Mouse (Mus musculus) liver, embryonic 14.5 days (tissue): Measurements from ENCODE around the gene Serpinf1.

Experiments
- CTCF ChIP-seq: IDR thresholded peaks from 2 replicates; pipeline ENCODE4 v1.5.1; 2016; ENCODE audit warnings: antibody characterized with exemption, low read depth, control low read depth
- EP300 ChIP-seq: IDR thresholded peaks from 2 replicates; pipeline ENCODE4 v1.6.1; 2016; ENCODE audit warnings: antibody characterized with exemption, low read depth

DNA sequence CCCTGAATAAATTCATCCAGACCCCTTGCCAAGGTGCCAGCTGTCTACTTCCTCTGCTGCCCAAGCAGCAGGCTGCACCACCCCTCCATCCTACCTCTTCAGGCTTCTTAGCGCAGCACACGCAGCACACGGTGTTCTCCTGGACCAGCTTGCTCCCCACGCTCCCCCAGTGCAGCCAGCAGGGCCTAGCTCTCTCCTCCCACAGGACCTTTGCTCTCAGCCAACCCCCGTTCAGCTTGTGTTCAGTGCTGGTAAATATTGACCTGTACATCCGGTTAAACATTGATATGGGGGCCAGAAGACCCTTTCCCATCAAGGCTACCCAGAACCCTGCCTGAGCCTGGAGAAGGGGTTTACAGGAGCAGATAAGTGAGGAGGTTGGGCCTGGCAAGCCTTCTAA is 16.9 kb upstream of the Serpinf1 start, which contains the start of gene Serpinf2:
- TF ChIP-seq EP300, result 0 out of 2 replicates have a peak, but pooled peaks have one; percentile 28
- TF ChIP-seq CTCF, result no peak
